Mouse (Mus musculus) liver, embryonic 11.5 days (tissue): ENCODE measurements around the gene Myzap. TPM values are rescaled to one million over a fixed set of nuclear protein-coding genes. Genes with fewer than 3 reads are reported as not detected.

Experiments used
- ATAC-seq: fragments of 200-750 bp; cut with Nextera tagmentation; replicated peaks from 2 replicates; pipeline ENCODE4 v1.8.0; 2017; ENCODE audit warnings: moderate number of reproducible peaks, mild to moderate bottlenecking, moderate TSS enrichment, moderate library complexity; ENCODE audit not compliant: low FRiP score
- DNase-seq: peaks from one replicate; pipeline ENCODE4 v3.0.0-alpha.2; 2017; ENCODE audit warnings: low spot score
- H3K27ac ChIP-seq: fragments of 300-500 bp; sonication (generic); 2 replicates; pipeline ENCODE4 v1.5.1; 2014; ENCODE audit warnings: mild to moderate bottlenecking, low read depth, low read length, control low read depth
- H3K27me3 ChIP-seq: fragments of 300-500 bp; sonication (generic); replicated peaks from 2 replicates; pipeline ENCODE4 v1.6.1; 2014; ENCODE audit warnings: low read length, mixed read lengths; ENCODE audit not compliant: control insufficient read depth, insufficient read depth
- H3K36me3 ChIP-seq: fragments of 300-500 bp; sonication (generic); 2 replicates; pipeline ENCODE4 v1.6.1; 2014; ENCODE audit warnings: mild to moderate bottlenecking, low read length, moderate library complexity, mixed read lengths; ENCODE audit not compliant: control insufficient read depth, insufficient read depth
- H3K4me1 ChIP-seq: fragments of 300-500 bp; sonication (generic); replicated peaks from 2 replicates; pipeline ENCODE4 v1.6.1; 2014; ENCODE audit warnings: low read length, mixed read lengths; ENCODE audit not compliant: control insufficient read depth, insufficient read depth
- H3K4me2 ChIP-seq: fragments of 300-500 bp; sonication (generic); 2 replicates; pipeline ENCODE4 v1.6.1; 2014; ENCODE audit warnings: mild to moderate bottlenecking, control low read depth, moderate library complexity
- H3K4me3 ChIP-seq: fragments of 300-500 bp; sonication (generic); 2 replicates; pipeline ENCODE4 v1.5.1; 2014; ENCODE audit warnings: low read depth, low read length, control low read depth
- H3K9ac ChIP-seq: fragments of 300-500 bp; sonication (generic); 2 replicates; pipeline ENCODE4 v1.6.1; 2014; ENCODE audit warnings: low read depth, low read length, control low read depth
- H3K9me3 ChIP-seq: fragments of 300-500 bp; sonication (generic); 2 replicates; pipeline ENCODE4 v1.6.1; 2016; ENCODE audit warnings: low read length, inconsistent platforms, mixed read lengths; ENCODE audit not compliant: control insufficient read depth
- WGBS: fragments of 180-500 bp; shearing (Covaris S2); extraction: QIAGEN DNeasy Blood & Tissue Kit; methylation state at CpG from one replicate; pipeline ENCODE4 v1.1.7; 2014; 5-methylcytosine and 5-hydroxymethylcytosine counted together
- polyA plus RNA-seq: library from polyadenylated mRNA; unstranded; fragments of >200 nt; fragmentation: Nextera tagmentation; extraction: Ambion mirVana; gene quantifications from 2 replicates; pipeline ENCODE4 v1.2.1, GENCODE M21; 2014

Gene Myzap
- polyA plus RNA-seq, 1 experiment from 2014 or later, result 9.8 TPM

- no peaks in the 10 kb centered on the region for H3K27me3 ChIP-seq
- no peaks in the 10 kb centered on the region for H3K9me3 ChIP-seq
- H3K36me3 ChIP-seq, result no peaks in the 10 kb centered on the region
- H3K4me3 ChIP-seq, result no peak overlapping the region
- no peak overlapping the region for H3K9ac ChIP-seq
- ATAC-seq, result no peak
- no peak overlapping the region for H3K4me2 ChIP-seq
- DNase-seq, result no peak
- H3K4me1 ChIP-seq, result no peaks in the 10 kb centered on the region
- H3K27ac ChIP-seq, result no peak overlapping the region
- WGBS, result 77% methylated on average over 7 of the region's 7 CpGs
These were observed 22.0 kb downstream of the Myzap start for GRCm38 (mm10) chr9:71570170-71570569.

DNA sequence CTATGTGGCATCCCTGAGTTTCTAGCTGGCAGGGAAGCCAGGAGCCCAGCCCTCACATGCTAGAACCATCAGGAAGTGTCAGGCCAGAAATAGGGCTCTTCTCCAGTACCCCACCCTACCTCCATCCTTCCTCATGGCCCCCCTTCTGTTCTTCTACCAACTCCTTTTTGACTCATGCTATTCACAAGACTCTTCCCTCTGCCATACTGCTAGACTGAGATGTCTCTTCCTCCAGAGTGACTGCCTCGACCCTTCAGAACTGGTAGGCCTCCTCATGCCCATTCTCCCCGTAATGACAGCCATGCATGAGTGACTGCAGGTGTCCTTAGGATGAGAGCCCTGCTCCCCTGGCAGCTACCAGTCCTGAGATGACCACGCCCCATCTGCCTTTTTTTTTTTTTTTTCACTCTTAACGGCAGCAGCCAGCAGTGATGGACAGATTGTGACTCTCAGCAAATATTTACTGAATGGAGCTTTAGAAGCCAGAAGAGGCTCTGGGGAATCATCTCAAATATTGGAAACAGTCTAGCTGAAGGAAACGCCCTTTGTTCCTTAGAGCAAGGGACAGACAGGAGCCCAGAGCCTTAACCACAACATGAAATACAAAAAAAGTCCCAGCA is 23.7 kb downstream of the Myzap start:
- Histone ChIP-seq H3K9ac (no peak overlapping the region), H3K27ac (no peak overlapping the region), H3K36me3 (no peaks in the 10 kb centered on the region), H3K4me3 (no peak overlapping the region), H3K4me1 (no peaks in the 10 kb centered on the region), H3K27me3 (no peaks in the 10 kb centered on the region), H3K4me2 (no peak overlapping the region), H3K9me3 (no peaks in the 10 kb centered on the region)
- ATAC-seq, result no peak
- no peak for DNase-seq
- 40% methylated on average over 5 of the region's 5 CpGs for WGBS

GRCm38 (mm10) chr9:71567391-71567790 is 24.8 kb downstream of the Myzap start:
- no peaks in the 10 kb centered on the region for H3K36me3 ChIP-seq
- WGBS, result 64% methylated on average over 3 of the region's 3 CpGs
- H3K4me2 ChIP-seq, result no peak overlapping the region
- ATAC-seq, result no peak
- H3K27me3 ChIP-seq, result no peaks in the 10 kb centered on the region
- H3K9me3 ChIP-seq, result no peaks in the 10 kb centered on the region
- no peak for DNase-seq
- H3K9ac ChIP-seq, result no peak overlapping the region
- no peaks in the 10 kb centered on the region for H3K4me1 ChIP-seq
- no peak overlapping the region for H3K27ac ChIP-seq
- no peak overlapping the region for H3K4me3 ChIP-seq

- H3K4me2 ChIP-seq, result no peak overlapping the region
- H3K4me3 ChIP-seq, result no peak overlapping the region
- H3K27me3 ChIP-seq, result no peaks in the 10 kb centered on the region
- H3K4me1 ChIP-seq, result no peaks in the 10 kb centered on the region
- DNase-seq, result no peak
- no peak for ATAC-seq
- H3K36me3 ChIP-seq, result no peaks in the 10 kb centered on the region
- H3K27ac ChIP-seq, result no peak overlapping the region
- H3K9ac ChIP-seq, result no peak overlapping the region
- 26% methylated on average over 4 of the region's 4 CpGs for WGBS
- H3K9me3 ChIP-seq, result no peaks in the 10 kb centered on the region
These were observed 25.4 kb downstream of the Myzap start for GRCm38 (mm10) chr9:71566763-71567162.

DNA sequence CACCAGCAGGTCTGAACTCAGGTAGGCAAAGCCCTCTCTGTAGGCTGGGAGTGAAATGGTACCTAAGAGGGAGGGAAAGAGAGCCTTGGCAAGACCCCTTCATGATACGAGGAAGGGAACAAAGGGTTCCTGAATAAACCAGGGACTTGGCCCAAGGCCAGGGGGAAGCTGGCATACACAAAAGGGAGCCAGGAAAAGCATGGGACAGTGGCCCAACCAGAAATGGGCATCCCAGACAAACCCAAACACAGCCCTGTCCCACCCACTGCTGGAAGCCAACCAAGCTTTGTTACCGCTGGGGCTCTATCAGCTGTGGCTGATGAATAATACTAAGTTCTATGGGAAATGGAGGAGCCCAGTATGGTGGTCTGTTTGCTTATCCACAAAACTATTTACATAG is 34.4 kb downstream of the Myzap start:
- Histone ChIP-seq H3K9me3 (no peaks in the 10 kb centered on the region), H3K9ac (no peak overlapping the region), H3K27me3 (no peaks in the 10 kb centered on the region), H3K4me3 (no peak overlapping the region), H3K4me2 (no peak overlapping the region), H3K4me1 (no peaks in the 10 kb centered on the region), H3K36me3 (no peaks in the 10 kb centered on the region), H3K27ac (no peak overlapping the region)
- WGBS, result 82% methylated on average over 2 of the region's 2 CpGs
- DNase-seq (no peak), ATAC-seq (no peak)

DNA sequence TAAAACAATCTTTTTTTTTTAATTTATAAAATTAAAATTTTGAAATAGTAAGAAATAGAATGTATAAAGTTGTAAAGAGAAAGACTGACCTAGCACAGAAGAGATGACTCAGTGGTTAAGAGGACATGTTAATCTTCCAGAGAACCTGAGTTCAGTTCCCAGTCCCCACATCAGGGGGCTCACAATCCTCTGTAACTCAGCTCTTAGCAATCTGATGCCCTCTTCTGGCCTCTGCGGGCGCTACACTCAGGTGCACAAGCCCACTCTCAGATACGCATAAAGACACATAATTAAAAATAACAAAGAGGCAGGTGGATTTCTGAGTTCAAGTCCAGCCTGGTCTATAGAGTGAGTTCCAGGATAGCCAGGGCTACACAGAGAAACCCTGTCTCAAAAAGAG is 38.2 kb downstream of the Myzap start:
- H3K27ac ChIP-seq, result no peak overlapping the region
- WGBS, result 93% methylated on average over 3 of the region's 3 CpGs
- DNase-seq, result no peak
- H3K9me3 ChIP-seq, result no peaks in the 10 kb centered on the region
- no peak overlapping the region for H3K9ac ChIP-seq
- no peaks in the 10 kb centered on the region for H3K4me1 ChIP-seq
- no peaks in the 10 kb centered on the region for H3K27me3 ChIP-seq
- no peak overlapping the region for H3K4me2 ChIP-seq
- H3K4me3 ChIP-seq, result no peak overlapping the region
- H3K36me3 ChIP-seq, result no peaks in the 10 kb centered on the region
- no peak for ATAC-seq

DNA sequence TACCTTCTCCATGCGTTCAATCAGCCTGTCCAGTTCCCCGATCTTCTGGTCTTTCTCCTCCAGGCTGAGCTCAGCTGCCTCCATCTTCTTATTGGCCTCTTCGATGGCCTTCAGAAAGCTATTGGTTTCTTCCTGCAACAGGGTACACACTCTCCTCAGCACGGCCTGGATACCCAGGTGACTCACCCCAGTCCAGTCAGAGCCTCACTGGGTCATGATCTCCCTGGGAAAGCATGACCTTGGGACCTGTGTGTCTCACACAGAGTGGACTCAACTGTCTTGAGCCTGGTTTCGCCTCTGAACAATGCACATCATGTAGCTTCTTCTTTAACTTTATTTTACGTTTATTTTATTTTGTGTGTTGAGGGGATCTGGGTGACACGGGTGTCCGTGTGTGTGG is 42.0 kb downstream of the Myzap start:
- Histone ChIP-seq H3K27ac (no peak overlapping the region), H3K9ac (no peak overlapping the region), H3K4me3 (no peak overlapping the region), H3K4me2 (no peak overlapping the region), H3K4me1 (no peaks in the 10 kb centered on the region), H3K36me3 (no peaks in the 10 kb centered on the region), H3K27me3 (no peaks in the 10 kb centered on the region), H3K9me3 (no peaks in the 10 kb centered on the region)
- DNase-seq (no peak), ATAC-seq (no peak)
- 81% methylated on average over 8 of the region's 8 CpGs for WGBS

DNA sequence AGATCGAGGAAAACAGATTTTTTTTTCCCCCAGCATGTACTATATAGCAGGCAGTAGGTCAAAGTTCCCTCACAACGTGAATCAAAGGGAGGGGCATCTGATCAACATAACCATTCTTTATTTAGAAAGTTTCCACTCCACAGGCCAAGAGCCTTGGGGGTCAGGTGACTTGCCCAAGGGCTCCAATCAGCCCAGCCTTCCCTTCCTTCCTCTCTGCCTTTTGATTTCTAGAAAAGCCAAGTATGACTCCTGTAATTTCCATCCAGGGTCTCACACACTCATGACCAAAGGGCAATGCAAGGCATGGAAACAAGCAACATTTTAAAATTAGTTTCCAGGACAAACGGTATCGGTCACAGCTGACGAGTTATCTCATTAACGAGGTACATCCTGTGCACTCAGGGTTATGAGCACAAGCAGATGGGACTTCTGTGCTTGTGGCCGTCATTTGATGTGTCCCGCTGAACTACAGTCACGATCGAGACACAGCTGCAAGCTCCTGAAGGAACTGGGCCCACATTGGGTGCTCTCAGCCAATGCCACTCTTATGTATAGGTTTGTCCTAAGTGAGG is 44.4 kb downstream of the Myzap start:
- DNase-seq, result no peak
- no peak overlapping the region for H3K4me3 ChIP-seq
- WGBS, result 70% methylated on average over 10 of the region's 10 CpGs
- no peaks in the 10 kb centered on the region for H3K4me1 ChIP-seq
- no peak for ATAC-seq
- no peaks in the 10 kb centered on the region for H3K9me3 ChIP-seq
- no peaks in the 10 kb centered on the region for H3K36me3 ChIP-seq
- H3K9ac ChIP-seq, result no peak overlapping the region
- H3K4me2 ChIP-seq, result no peak overlapping the region
- H3K27me3 ChIP-seq, result no peaks in the 10 kb centered on the region
- no peak overlapping the region for H3K27ac ChIP-seq

GRCm38 (mm10) chr9:71544831-71545230 is 47.3 kb downstream of the Myzap start:
- ATAC-seq (no peak), DNase-seq (no peak)
- WGBS, result 77% methylated on average over 5 of the region's 5 CpGs
- no peak overlapping the region for H3K9ac ChIP-seq
- H3K36me3 ChIP-seq, result no peaks in the 10 kb centered on the region
- H3K9me3 ChIP-seq, result no peaks in the 10 kb centered on the region
- H3K4me3 ChIP-seq, result no peak overlapping the region
- no peak overlapping the region for H3K27ac ChIP-seq
- no peaks in the 10 kb centered on the region for H3K27me3 ChIP-seq
- no peak overlapping the region for H3K4me2 ChIP-seq
- H3K4me1 ChIP-seq, result no peaks in the 10 kb centered on the region
